Mouse (Mus musculus): ENCODE data around the gene Il17ra. TPM values are rescaled to one million over a fixed set of nuclear protein-coding genes. Genes with fewer than 3 reads are reported as not detected.

The Il17ra gene
- polyA plus RNA-seq, 1 experiment from 2014 or later = 9.3 TPM

Other genes starting within 250 kb of the Il17ra start
- gene D330020A13Rik, start 168.9 kb upstream of the Il17ra start, polyA plus RNA-seq (2015; fragmentation: Nextera tagmentation; extraction: Ambion mirVana) = not detected in 2 replicates
- gene B4galnt3, start 168.7 kb upstream of the Il17ra start, polyA plus RNA-seq (2015; fragmentation: Nextera tagmentation; extraction: Ambion mirVana) = 0.16 and 0.29 TPM in 2 replicates
- 21.8 and 24.9 TPM in 2 replicates for gene Kdm5a, start 99.1 kb upstream of the Il17ra start, polyA plus RNA-seq (2015; fragmentation: Nextera tagmentation; extraction: Ambion mirVana)
- gene Ccdc77, start 98.9 kb upstream of the Il17ra start, polyA plus RNA-seq (2015; fragmentation: Nextera tagmentation; extraction: Ambion mirVana) = 17.2 and 21.0 TPM in 2 replicates
- gene Tmem121b, start 30.6 kb downstream of the Il17ra start, polyA plus RNA-seq (2015; fragmentation: Nextera tagmentation; extraction: Ambion mirVana) = not detected in 2 replicates
- 11.5 and 12.5 TPM in 2 replicates for gene Hdhd5, start 68.1 kb downstream of the Il17ra start, polyA plus RNA-seq (2015; fragmentation: Nextera tagmentation; extraction: Ambion mirVana)
- gene Cecr2, start 203.1 kb downstream of the Il17ra start, polyA plus RNA-seq (2015; fragmentation: Nextera tagmentation; extraction: Ambion mirVana) = 5.0 and 5.5 TPM in 2 replicates

Measured in liver, embryonic 13.5 days (tissue).